Mouse (Mus musculus): ENCODE data around the gene Tnfsf13.
"Not testable (repeated sequence)": the region's sequence is repeated elsewhere in the genome, so short reads cannot be mapped to it uniquely, and the experiment has no call there.

Gene Tnfsf13

DNA sequence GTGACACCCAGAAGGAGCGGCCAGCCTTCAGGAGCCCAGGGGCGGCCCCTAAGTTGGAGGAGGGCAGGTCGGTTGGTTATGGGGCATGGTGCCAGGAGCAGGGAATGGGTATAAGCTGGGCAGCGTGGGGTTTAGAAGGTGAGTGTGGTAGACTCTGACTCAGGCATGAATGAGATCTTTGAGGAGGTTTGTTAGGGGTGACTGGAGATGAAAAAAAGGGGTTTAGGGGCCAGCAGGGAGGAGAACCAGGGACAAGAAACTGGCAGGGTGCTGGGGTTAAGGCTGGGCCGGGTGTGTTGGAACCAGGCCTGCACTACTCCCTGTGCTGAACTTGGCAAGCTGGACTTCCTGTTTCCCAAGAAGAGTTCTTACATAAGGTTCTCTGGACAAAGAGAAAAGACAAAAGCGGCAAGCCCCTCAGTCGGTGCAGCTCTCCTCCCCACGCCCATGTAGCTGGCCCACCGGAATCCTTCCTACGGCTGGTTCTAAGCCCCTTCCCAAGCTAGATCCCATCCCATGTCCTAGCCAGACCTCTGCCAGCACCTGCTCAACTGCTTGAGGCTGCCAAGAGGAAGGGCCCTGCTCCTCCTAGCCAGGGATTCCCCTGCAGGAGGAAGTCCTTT is at the start of gene Tnfsf13:
Tnfsf13 (minus strand) TSS at position 259 of the 623 bp plus-strand sequence.
- DNase-seq (ENCODE audit: low read depth, low spot score) = no peak

DNA sequence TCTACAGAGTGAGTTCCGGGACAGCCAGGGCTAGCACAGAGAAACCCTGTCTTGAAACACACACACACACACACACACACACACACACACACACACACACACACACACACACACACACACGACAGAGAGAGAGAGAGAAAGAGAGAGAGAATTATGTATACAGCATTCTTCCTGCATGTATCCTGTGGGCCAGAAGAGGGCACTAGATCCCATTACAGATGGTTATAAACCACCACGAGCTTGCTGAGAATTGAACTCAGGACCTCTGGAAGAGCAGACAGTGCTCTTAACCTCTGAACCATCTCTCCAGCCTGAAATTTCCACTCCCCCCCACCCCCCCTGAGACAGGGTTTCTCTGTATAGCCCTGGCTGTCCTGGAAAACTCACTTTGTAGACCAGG is 45.8 kb upstream of the Tnfsf13 start:
- not testable (repeated sequence) for DNase-seq (ENCODE audit: low read depth, low spot score)

DNA sequence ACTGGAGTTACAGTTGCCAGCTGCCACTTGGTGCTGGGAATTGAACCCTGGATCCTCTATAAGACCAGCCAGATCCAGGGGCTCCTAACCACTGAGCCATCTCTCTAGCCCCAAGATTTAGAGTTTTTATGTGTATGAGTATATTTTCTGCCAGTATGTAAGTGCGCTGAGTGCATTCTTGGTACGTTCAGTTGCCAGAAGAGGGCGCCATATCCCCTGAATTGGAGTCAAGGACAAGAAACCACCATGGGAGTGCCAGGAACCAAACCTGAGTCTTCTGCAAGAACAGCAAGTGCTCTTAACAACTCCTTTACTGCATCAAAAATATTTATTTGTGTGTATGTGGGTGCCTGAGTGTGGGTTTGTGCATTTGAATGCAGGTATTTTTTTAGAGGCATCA is 43.5 kb upstream of the Tnfsf13 start:
- DNase-seq (ENCODE audit: low read depth, low spot score) = peak; percentile 92

DNA sequence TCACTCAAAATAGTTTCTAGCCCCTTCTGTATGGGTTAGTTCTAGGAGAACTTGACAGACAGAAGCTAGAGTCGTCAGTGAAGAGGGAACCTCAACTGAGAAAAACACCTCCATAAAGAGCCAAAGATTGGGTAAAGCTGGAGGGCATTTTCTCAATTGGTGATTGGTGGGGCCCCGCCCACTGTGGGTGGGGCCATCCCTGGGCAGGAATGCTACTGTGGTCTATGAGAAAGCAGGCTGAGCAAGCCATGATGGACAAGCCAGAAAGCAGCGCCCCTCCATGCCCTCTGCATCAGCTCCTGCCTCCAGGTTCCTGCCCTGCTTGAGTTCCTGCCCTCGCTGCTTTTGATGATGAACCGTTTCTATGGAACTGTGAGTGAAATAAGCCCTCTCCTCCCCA is 40.4 kb upstream of the Tnfsf13 start:
- DNase-seq (ENCODE audit: low read depth, low spot score) = no peak

DNA sequence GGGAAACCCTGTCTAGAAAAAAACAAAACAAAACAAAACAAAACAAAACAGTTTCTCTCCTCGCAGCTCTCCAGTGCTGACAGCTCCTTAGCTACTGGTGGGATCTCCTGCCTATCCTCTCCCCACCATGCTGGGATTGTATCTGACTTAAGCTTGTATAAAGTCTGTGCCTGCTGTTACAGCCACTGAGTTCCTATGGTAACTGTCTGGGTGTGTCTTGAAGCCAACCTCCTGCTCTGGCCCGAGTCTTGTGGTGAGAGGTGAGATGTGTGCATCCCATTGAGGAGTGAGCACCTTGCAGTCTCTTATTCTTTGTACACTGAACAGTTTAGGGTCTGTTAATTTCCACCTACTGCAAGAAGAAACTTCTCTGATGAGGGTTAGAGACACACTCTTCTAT is 37.5 kb upstream of the Tnfsf13 start:
- DNase-seq (ENCODE audit: low read depth, low spot score) = peak; percentile 80

DNA sequence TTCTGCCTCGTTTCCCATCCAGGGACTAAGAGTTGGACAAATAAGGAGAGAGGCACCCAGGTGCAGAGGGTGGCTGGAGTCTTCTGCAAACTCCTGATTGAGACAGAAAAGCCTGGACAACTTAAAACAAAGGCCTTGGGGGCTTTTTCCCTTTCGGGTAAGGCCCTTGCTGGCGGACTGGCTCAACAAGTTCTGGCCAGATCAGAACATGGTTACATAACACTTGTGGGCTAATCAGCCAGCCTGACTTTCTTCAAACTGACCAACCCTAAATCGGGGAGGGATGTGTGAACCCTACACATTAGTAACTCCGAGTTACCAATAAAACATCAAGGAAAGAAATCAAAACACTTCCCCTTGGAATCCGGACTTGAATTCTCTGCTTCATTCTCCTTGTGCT is 35.3 kb upstream of the Tnfsf13 start:
- DNase-seq (ENCODE audit: low read depth, low spot score) = no peak

DNA sequence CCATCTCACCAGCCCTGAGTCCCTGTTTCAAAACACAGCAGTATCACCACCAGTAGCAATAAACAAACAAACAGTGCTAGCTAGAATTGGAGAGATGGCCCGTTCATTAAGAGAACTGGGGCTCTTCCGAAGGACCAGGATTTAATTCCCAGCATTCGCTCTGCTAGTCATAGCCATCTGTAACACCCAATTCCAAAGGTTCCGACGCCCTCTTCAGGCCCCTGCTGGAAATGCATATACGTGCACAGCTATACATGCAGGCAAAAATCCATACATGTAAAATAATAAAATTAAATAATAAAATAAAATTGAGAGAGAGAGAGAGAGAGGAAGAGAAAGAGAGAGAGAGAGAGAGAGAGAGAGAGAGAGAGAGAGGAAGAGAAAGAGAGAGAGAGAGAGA is 33.8 kb upstream of the Tnfsf13 start:
- DNase-seq (ENCODE audit: low read depth, low spot score) = peak; percentile 80

GRCm38 (mm10) chr11:69718661-69719060 is 33.1 kb upstream of the Tnfsf13 start:
- peak; percentile 80 for DNase-seq (ENCODE audit: low read depth, low spot score)

DNA sequence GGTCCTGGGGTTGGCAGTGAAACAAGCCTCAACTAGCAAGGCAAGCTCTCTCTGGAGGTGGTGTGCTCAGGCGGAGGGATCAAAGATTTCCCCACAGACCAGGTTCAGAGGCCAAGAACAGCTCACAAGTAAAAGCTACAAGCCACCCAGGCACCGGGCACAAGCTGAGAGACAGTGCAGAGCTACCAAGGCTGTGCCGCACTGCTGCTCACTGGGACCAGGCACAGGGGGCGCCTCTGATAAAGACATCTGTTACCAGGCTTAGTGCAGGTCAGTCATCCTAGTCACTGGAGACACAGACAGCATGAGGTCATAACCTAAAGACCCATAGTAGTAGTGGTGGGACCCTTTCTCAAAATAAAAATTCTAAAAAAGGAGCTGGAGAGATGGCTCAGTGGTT is 31.4 kb upstream of the Tnfsf13 start:
- DNase-seq (ENCODE audit: low read depth, low spot score) = peak; percentile 63

DNA sequence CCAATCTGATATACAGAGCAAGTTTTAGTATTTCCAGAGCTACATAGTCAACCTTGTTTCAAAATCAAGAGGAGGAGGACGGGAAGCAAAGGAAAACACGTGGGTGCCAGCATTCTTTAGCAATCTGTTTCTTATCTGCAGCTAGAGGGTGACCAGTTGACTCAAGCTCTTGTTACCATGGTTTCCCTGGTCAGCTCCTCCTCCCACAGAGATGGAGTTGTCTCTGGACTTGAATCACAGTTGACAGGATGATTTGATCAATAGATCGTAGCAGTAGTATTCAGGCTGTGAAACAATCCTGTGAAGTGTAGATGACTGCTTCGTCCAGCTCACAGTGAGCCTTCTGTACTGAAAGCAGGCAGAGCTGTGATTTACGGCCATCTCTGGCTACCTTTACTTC is 30.3 kb upstream of the Tnfsf13 start:
- peak; percentile 48 for DNase-seq (ENCODE audit: low read depth, low spot score)

DNA sequence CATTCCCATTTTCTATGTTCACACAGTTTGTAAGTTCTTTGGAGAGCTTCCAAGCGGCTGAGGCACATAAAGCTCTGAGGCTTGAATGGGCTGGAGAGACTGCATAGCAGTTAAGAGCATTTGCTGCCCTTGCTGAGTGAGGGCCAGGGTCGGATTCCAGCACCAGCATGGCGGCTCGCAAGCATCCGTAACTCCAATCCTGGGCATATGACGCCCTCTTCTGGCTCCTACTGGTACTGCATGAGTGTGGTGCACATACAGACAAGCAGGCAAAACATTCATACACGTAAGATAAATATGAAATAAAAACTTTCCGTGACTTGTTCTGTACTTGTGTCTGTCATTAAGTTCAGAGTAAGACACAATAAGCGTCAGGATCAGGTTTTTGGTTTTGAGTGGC is 29.9 kb upstream of the Tnfsf13 start:
- DNase-seq (ENCODE audit: low read depth, low spot score) = peak; percentile 92

DNA sequence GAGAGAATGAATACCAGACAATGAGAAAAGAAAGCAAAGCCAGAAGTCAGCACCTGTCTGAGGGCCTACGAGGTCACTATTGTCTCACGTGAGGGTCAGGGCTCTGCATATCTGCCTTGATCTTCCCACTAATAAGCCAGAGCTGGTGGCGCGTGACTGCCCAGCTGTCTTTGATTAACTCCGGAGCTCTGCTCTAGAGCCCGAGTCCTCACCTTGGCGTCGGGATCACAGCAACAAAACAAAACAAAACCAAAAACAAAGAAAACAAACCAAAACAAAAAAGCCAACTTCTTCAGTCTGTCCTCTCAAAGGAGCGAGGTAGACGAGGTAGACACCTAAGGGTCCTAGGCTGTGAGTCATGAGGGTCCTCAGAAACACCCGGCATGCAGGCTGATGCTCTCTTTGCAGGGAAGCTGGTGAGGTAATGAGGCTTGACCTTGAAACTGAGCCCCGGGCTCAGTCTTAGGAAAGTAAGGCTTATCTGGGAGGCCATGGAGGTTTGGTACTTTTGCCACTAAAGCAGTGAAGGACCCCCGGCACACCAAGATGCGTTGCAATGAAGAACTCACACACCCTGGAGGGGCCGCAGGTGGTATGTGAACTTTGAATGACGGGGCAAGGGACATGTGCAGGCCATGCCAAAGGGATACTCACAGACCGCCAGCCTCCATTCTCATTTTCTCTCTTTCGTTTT is 29.2 kb upstream of the Tnfsf13 start:
- peak; percentile 58 for DNase-seq (ENCODE audit: low read depth, low spot score)

GRCm38 (mm10) chr11:69712954-69713672 is 27.5 kb upstream of the Tnfsf13 start:
- DNase-seq (ENCODE audit: low read depth, low spot score) = peak; percentile 71

DNA sequence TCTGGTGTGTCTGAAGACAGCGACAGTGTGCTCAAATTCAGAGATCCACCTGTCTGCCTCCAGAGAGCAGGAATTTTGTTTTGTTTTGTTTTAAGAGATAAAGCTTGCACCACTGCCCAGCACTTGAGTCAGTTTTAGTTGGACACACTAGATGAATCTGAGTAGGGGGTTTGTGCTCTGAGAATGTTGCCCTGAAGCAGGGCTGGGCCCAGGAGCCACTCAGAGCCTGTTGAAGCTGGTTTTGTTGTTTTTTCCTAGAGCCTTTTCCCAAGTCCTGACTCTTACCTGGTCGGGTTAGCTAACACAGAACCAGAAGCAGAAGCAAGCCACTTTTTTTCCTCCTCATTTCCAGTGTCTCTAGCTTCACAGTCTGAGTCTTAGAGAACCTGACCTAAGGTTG is 25.5 kb upstream of the Tnfsf13 start:
- peak; percentile 63 for DNase-seq (ENCODE audit: low read depth, low spot score)

DNA sequence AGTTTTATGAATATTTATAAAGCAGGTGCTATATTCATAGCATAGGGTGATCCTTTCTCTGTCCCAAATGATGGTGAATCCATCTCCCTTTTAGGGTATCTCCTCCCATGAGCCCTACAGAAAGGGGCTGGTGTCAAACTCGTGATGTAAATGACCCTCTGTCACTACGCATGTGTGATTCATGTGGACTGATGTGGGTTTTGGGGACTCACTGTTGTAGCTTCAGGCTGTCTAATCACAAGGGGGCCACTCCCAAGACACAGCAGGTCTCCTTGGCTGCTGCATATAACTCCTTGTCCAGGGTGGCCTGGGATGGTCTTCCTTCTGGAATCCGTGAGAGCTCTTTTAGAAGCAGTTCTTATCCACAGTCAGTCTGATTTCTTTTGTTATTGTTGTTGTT is 24.9 kb upstream of the Tnfsf13 start:
- DNase-seq (ENCODE audit: low read depth, low spot score) = peak; percentile 51

- DNase-seq (ENCODE audit: low read depth, low spot score) = peak; percentile 38
Measured at GRCm38 (mm10) chr11:69709554-69710446, 24.2 kb upstream of the Tnfsf13 start.

DNA sequence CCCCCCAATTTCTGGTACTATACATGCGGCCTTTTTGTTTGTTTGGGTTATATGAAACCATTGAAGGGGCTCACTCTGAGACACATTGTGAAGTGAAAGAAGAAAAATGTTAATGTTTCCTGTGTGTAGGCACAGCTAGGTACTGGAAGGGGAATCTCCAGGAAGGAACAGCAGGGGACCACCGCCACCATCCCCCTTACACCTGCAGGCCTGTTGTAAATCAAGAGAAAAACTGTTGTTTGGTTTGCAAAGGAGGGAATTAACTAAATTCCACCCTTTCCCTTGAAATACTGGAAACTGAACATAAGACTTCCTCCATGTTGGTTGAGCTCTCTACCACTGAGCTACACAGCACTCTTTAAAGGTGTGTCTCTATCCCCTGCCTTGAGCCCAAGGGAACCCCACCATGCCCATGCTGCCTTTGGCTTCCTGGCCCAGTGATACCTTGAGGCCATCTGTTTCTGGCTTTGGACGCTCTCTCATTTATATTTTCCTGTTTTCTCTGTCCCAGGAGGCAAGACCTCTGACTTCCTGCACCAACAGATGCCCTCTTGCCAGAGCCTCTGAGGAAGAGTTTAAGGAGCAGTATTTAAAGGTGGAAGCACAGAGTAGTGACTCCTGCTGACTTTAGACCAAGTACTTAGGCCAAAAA is 23.2 kb upstream of the Tnfsf13 start:
- DNase-seq (ENCODE audit: low read depth, low spot score) = peak; percentile 72

GRCm38 (mm10) chr11:69707873-69708381 is 22.3 kb upstream of the Tnfsf13 start:
- DNase-seq (ENCODE audit: low read depth, low spot score) = peak; percentile 73

DNA sequence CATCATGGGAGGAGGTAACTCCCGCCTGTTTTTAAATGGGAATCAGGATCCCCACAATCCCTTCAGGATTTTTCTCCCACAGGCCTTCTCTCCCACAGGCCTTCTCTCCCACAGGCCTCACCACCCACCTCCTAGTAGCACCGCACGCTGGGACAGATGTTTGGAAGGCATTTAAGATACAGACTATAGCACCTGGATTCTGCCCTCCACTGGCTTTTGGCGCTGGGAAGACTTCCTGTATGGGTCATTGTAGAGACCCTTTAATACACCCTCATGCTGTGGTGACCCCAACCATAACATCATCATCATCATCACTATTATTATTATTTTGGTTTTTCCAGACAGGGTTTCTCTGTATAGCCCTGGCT is 21.9 kb upstream of the Tnfsf13 start:
- no peak for DNase-seq (ENCODE audit: low read depth, low spot score)

- no peak for DNase-seq (ENCODE audit: low read depth, low spot score)
Measured at GRCm38 (mm10) chr11:69706775-69707479, 21.3 kb upstream of the Tnfsf13 start.

Measured in ES-CJ7 (cell line).